Mouse (Mus musculus): Measurements from ENCODE around the gene Kif3c. TPM values are rescaled to one million over a fixed set of nuclear protein-coding genes. Genes with fewer than 3 reads are reported as not detected.

Kif3c gene
- polyA plus RNA-seq, 1 experiment = 15.1 TPM

- Histone ChIP-seq H3K27me3 (ENCODE audit: control insufficient read depth, insufficient read depth, low read length, poor library complexity, severe bottlenecking) (no peaks in the 10 kb centered on the region), H3K27ac (ENCODE audit: insufficient read depth, low read length) (peak overlapping the region; percentile 6; the same call in 1 of the 2 replicates), H3K9me3 (replicated peaks; ENCODE audit: control insufficient read depth, insufficient read depth, low read length, poor library complexity, severe bottlenecking) (no peaks in the 10 kb centered on the region; the same call in 1 of the 2 replicates), H3K36me3 (ENCODE audit: control insufficient read depth, insufficient read depth, low read length, poor library complexity, severe bottlenecking) (peaks cover 41% of the 10 kb centered on the region), H3K4me1 (ENCODE audit: control insufficient read depth, insufficient read depth, low read length) (no peaks in the 10 kb centered on the region), H3K4me3 (ENCODE audit: low read depth, low read length) (no peak overlapping the region), H3K9ac (ENCODE audit: low read depth, poor library complexity, severe bottlenecking) (no peak overlapping the region)
- TF ChIP-seq CTCF (IDR thresholded peaks at IDR 0.05; ENCODE audit: low read depth, low read length) (no peak), EP300 (IDR thresholded peaks at IDR 0.05; ENCODE audit: insufficient read depth, low read depth, low read length) (no peak), POLR2A (IDR thresholded peaks at IDR 0.05; ENCODE audit: insufficient read depth, low read length) (no peak)
These were observed 50.0 kb downstream of the Kif3c start for GRCm38 (mm10) chr12:3414956-3415355.

GRCm38 (mm10) chr12:3418761-3419160 is 53.8 kb downstream of the Kif3c start:
- no peak overlapping the region for H3K9ac ChIP-seq (ENCODE audit: low read depth, poor library complexity, severe bottlenecking)
- no peak for TF ChIP-seq CTCF (IDR thresholded peaks at IDR 0.05; ENCODE audit: low read depth, low read length)
- TF ChIP-seq EP300 (IDR thresholded peaks at IDR 0.05; ENCODE audit: insufficient read depth, low read depth, low read length) = no peak
- TF ChIP-seq POLR2A (IDR thresholded peaks at IDR 0.05; ENCODE audit: insufficient read depth, low read length) = no peak
- no peaks in the 10 kb centered on the region for H3K27me3 ChIP-seq (ENCODE audit: control insufficient read depth, insufficient read depth, low read length, poor library complexity, severe bottlenecking)
- peaks cover 65% of the 10 kb centered on the region for H3K36me3 ChIP-seq (ENCODE audit: control insufficient read depth, insufficient read depth, low read length, poor library complexity, severe bottlenecking)
- no peaks in the 10 kb centered on the region for H3K4me1 ChIP-seq (ENCODE audit: control insufficient read depth, insufficient read depth, low read length)
- H3K9me3 ChIP-seq (replicated peaks; ENCODE audit: control insufficient read depth, insufficient read depth, low read length, poor library complexity, severe bottlenecking) = no peaks in the 10 kb centered on the region; the same call in 1 of the 2 replicates
- no peak overlapping the region for H3K4me3 ChIP-seq (ENCODE audit: low read depth, low read length)
- H3K27ac ChIP-seq (ENCODE audit: insufficient read depth, low read length) = no peak overlapping the region

- no peaks in the 10 kb centered on the region for H3K4me1 ChIP-seq (ENCODE audit: control insufficient read depth, insufficient read depth, low read length)
- H3K9ac ChIP-seq (ENCODE audit: low read depth, poor library complexity, severe bottlenecking) = no peak overlapping the region
- H3K27me3 ChIP-seq (ENCODE audit: control insufficient read depth, insufficient read depth, low read length, poor library complexity, severe bottlenecking) = no peaks in the 10 kb centered on the region
- peaks cover 63% of the 10 kb centered on the region for H3K36me3 ChIP-seq (ENCODE audit: control insufficient read depth, insufficient read depth, low read length, poor library complexity, severe bottlenecking)
- H3K27ac ChIP-seq (ENCODE audit: insufficient read depth, low read length) = no peak overlapping the region
- no peak overlapping the region for H3K4me3 ChIP-seq (ENCODE audit: low read depth, low read length)
- H3K9me3 ChIP-seq (replicated peaks; ENCODE audit: control insufficient read depth, insufficient read depth, low read length, poor library complexity, severe bottlenecking) = no peaks in the 10 kb centered on the region; the same call in 1 of the 2 replicates
- TF ChIP-seq CTCF (IDR thresholded peaks at IDR 0.05; ENCODE audit: low read depth, low read length) = no peak
- no peak for TF ChIP-seq EP300 (IDR thresholded peaks at IDR 0.05; ENCODE audit: insufficient read depth, low read depth, low read length)
- TF ChIP-seq POLR2A (IDR thresholded peaks at IDR 0.05; ENCODE audit: insufficient read depth, low read length) = no peak
These were observed 55.6 kb downstream of the Kif3c start for GRCm38 (mm10) chr12:3420519-3420918.

- no peak for TF ChIP-seq CTCF (IDR thresholded peaks at IDR 0.05; ENCODE audit: low read depth, low read length)
- TF ChIP-seq POLR2A (IDR thresholded peaks at IDR 0.05; ENCODE audit: insufficient read depth, low read length) = no peak
- TF ChIP-seq EP300 (IDR thresholded peaks at IDR 0.05; ENCODE audit: insufficient read depth, low read depth, low read length) = no peak
- no peaks in the 10 kb centered on the region for H3K27me3 ChIP-seq (ENCODE audit: control insufficient read depth, insufficient read depth, low read length, poor library complexity, severe bottlenecking)
- no peaks in the 10 kb centered on the region for H3K9me3 ChIP-seq (replicated peaks; ENCODE audit: control insufficient read depth, insufficient read depth, low read length, poor library complexity, severe bottlenecking)
- no peak overlapping the region for H3K27ac ChIP-seq (ENCODE audit: insufficient read depth, low read length)
- H3K4me3 ChIP-seq (ENCODE audit: low read depth, low read length) = no peak overlapping the region
- H3K4me1 ChIP-seq (ENCODE audit: control insufficient read depth, insufficient read depth, low read length) = no peaks in the 10 kb centered on the region
- no peak overlapping the region for H3K9ac ChIP-seq (ENCODE audit: low read depth, poor library complexity, severe bottlenecking)
- H3K36me3 ChIP-seq (ENCODE audit: control insufficient read depth, insufficient read depth, low read length, poor library complexity, severe bottlenecking) = peaks cover 45% of the 10 kb centered on the region
These were observed 57.9 kb downstream of the Kif3c start for GRCm38 (mm10) chr12:3422786-3423185.

GRCm38 (mm10) chr12:3424179-3424578 is 59.2 kb downstream of the Kif3c start:
- H3K36me3 ChIP-seq (ENCODE audit: control insufficient read depth, insufficient read depth, low read length, poor library complexity, severe bottlenecking) = peaks cover 35% of the 10 kb centered on the region
- H3K4me1 ChIP-seq (ENCODE audit: control insufficient read depth, insufficient read depth, low read length) = no peaks in the 10 kb centered on the region
- TF ChIP-seq CTCF (IDR thresholded peaks at IDR 0.05; ENCODE audit: low read depth, low read length) (no peak), EP300 (IDR thresholded peaks at IDR 0.05; ENCODE audit: insufficient read depth, low read depth, low read length) (no peak), POLR2A (IDR thresholded peaks at IDR 0.05; ENCODE audit: insufficient read depth, low read length) (no peak)
- no peak overlapping the region for H3K27ac ChIP-seq (ENCODE audit: insufficient read depth, low read length)
- H3K4me3 ChIP-seq (ENCODE audit: low read depth, low read length) = peak overlapping the region; percentile 2; the same call in 1 of the 2 replicates
- peak overlapping the region; percentile 74 for H3K9ac ChIP-seq (ENCODE audit: low read depth, poor library complexity, severe bottlenecking)
- H3K27me3 ChIP-seq (ENCODE audit: control insufficient read depth, insufficient read depth, low read length, poor library complexity, severe bottlenecking) = no peaks in the 10 kb centered on the region
- H3K9me3 ChIP-seq (replicated peaks; ENCODE audit: control insufficient read depth, insufficient read depth, low read length, poor library complexity, severe bottlenecking) = no peaks in the 10 kb centered on the region

GRCm38 (mm10) chr12:3425375-3426341 is 60.7 kb downstream of the Kif3c start:
- H3K27me3 ChIP-seq (ENCODE audit: control insufficient read depth, insufficient read depth, low read length, poor library complexity, severe bottlenecking) = no peaks in the 10 kb centered on the region
- H3K4me3 ChIP-seq (ENCODE audit: low read depth, low read length) = peak overlapping the region; percentile 100
- H3K36me3 ChIP-seq (ENCODE audit: control insufficient read depth, insufficient read depth, low read length, poor library complexity, severe bottlenecking) = peaks cover 28% of the 10 kb centered on the region
- H3K9me3 ChIP-seq (replicated peaks; ENCODE audit: control insufficient read depth, insufficient read depth, low read length, poor library complexity, severe bottlenecking) = no peaks in the 10 kb centered on the region
- H3K27ac ChIP-seq (ENCODE audit: insufficient read depth, low read length) = peak overlapping the region; percentile 86
- no peaks in the 10 kb centered on the region for H3K4me1 ChIP-seq (ENCODE audit: control insufficient read depth, insufficient read depth, low read length)
- H3K9ac ChIP-seq (ENCODE audit: low read depth, poor library complexity, severe bottlenecking) = peak overlapping the region; percentile 74
- no peak for TF ChIP-seq EP300 (IDR thresholded peaks at IDR 0.05; ENCODE audit: insufficient read depth, low read depth, low read length)
- no peak for TF ChIP-seq POLR2A (IDR thresholded peaks at IDR 0.05; ENCODE audit: insufficient read depth, low read length)
- TF ChIP-seq CTCF (IDR thresholded peaks at IDR 0.05; ENCODE audit: low read depth, low read length) = no peak

Measured in ES-Bruce4 (cell line).